Mouse (Mus musculus): ENCODE results near the gene Gpkow. TPM values are rescaled to one million over a fixed set of nuclear protein-coding genes. Genes with fewer than 3 reads are reported as not detected.

Gpkow gene
- polyA plus RNA-seq, 1 experiment: 0.19 TPM

- H3K36me3 ChIP-seq (ENCODE audit: control insufficient read depth): no peaks in the 10 kb centered on the region; the same call in 1 of the 2 replicates
- no peak overlapping the region for H3K4me3 ChIP-seq (replicated peaks)
- H3K4me1 ChIP-seq (ENCODE audit: control insufficient read depth): peaks cover 11% of the 10 kb centered on the region
- peaks cover 8% of the 10 kb centered on the region for H3K9me3 ChIP-seq (ENCODE audit: control insufficient read depth, low read length)
- TF ChIP-seq TAL1 (IDR thresholded peaks at IDR 0.05; ENCODE audit: low read length) (no peak), GATA1 (IDR thresholded peaks at IDR 0.05; ENCODE audit: low read length) (no peak)
- peaks cover 2% of the 10 kb centered on the region for H3K27me3 ChIP-seq (ENCODE audit: control insufficient read depth)
Observed at GRCm38 (mm10) chrX:7665739-7666502, 31.0 kb upstream of the Gpkow start.

- no peak for TF ChIP-seq TAL1 (IDR thresholded peaks at IDR 0.05; ENCODE audit: low read length)
- no peak for TF ChIP-seq GATA1 (IDR thresholded peaks at IDR 0.05; ENCODE audit: low read length)
- peaks cover 9% of the 10 kb centered on the region for H3K27me3 ChIP-seq (ENCODE audit: control insufficient read depth)
- H3K36me3 ChIP-seq (ENCODE audit: control insufficient read depth): no peaks in the 10 kb centered on the region; the same call in 1 of the 2 replicates
- peak overlapping the region; percentile 63 for H3K4me3 ChIP-seq (replicated peaks)
- peaks cover 30% of the 10 kb centered on the region for H3K4me1 ChIP-seq (ENCODE audit: control insufficient read depth)
- peaks cover 9% of the 10 kb centered on the region for H3K9me3 ChIP-seq (ENCODE audit: control insufficient read depth, low read length)
Observed at GRCm38 (mm10) chrX:7670390-7670881, 26.5 kb upstream of the Gpkow start.

GRCm38 (mm10) chrX:7670921-7671623 lies 25.9 kb upstream of the Gpkow start, which contains the start of gene Plp2:
Plp2 (minus strand) TSS chrX:7671390.
- Histone ChIP-seq H3K4me1 (ENCODE audit: control insufficient read depth) (peaks cover 30% of the 10 kb centered on the region), H3K36me3 (ENCODE audit: control insufficient read depth) (no peaks in the 10 kb centered on the region; the same call in 1 of the 2 replicates), H3K9me3 (ENCODE audit: control insufficient read depth, low read length) (peaks cover 9% of the 10 kb centered on the region), H3K4me3 (replicated peaks) (peak within 1 kb of the TSS; percentile 63), H3K27me3 (ENCODE audit: control insufficient read depth) (peaks cover 9% of the 10 kb centered on the region)
- TF ChIP-seq GATA1 (IDR thresholded peaks at IDR 0.05; ENCODE audit: low read length): no peak
- TF ChIP-seq TAL1 (IDR thresholded peaks at IDR 0.05; ENCODE audit: low read length): no peak

GRCm38 (mm10) chrX:7672739-7673138 lies 24.2 kb upstream of the Gpkow start:
- Histone ChIP-seq H3K4me1 (ENCODE audit: control insufficient read depth) (peaks cover 30% of the 10 kb centered on the region), H3K4me3 (replicated peaks) (no peak overlapping the region), H3K36me3 (ENCODE audit: control insufficient read depth) (no peaks in the 10 kb centered on the region), H3K27me3 (ENCODE audit: control insufficient read depth) (peaks cover 9% of the 10 kb centered on the region), H3K9me3 (ENCODE audit: control insufficient read depth, low read length) (peaks cover 5% of the 10 kb centered on the region)
- TF ChIP-seq GATA1 (IDR thresholded peaks at IDR 0.05; ENCODE audit: low read length) (no peak), TAL1 (IDR thresholded peaks at IDR 0.05; ENCODE audit: low read length) (no peak)

GRCm38 (mm10) chrX:7673578-7674281 lies 23.2 kb upstream of the Gpkow start:
- Histone ChIP-seq H3K4me3 (replicated peaks) (peak overlapping the region; percentile 45), H3K27me3 (ENCODE audit: control insufficient read depth) (peaks cover 9% of the 10 kb centered on the region), H3K9me3 (ENCODE audit: control insufficient read depth, low read length) (peaks cover 5% of the 10 kb centered on the region), H3K4me1 (ENCODE audit: control insufficient read depth) (peaks cover 30% of the 10 kb centered on the region), H3K36me3 (ENCODE audit: control insufficient read depth) (no peaks in the 10 kb centered on the region)
- no peak for TF ChIP-seq GATA1 (IDR thresholded peaks at IDR 0.05; ENCODE audit: low read length)

GRCm38 (mm10) chrX:7674284-7675000 lies 22.5 kb upstream of the Gpkow start:
- Histone ChIP-seq H3K27me3 (ENCODE audit: control insufficient read depth) (peaks cover 9% of the 10 kb centered on the region), H3K36me3 (ENCODE audit: control insufficient read depth) (no peaks in the 10 kb centered on the region), H3K4me1 (ENCODE audit: control insufficient read depth) (peaks cover 32% of the 10 kb centered on the region), H3K4me3 (replicated peaks) (peak overlapping the region; percentile 45), H3K9me3 (ENCODE audit: control insufficient read depth, low read length) (peaks cover 5% of the 10 kb centered on the region)
- no peak for TF ChIP-seq GATA1 (IDR thresholded peaks at IDR 0.05; ENCODE audit: low read length)
- no peak for TF ChIP-seq TAL1 (IDR thresholded peaks at IDR 0.05; ENCODE audit: low read length)

- H3K4me3 ChIP-seq (replicated peaks): peak overlapping the region; percentile 45
- no peaks in the 10 kb centered on the region for H3K36me3 ChIP-seq (ENCODE audit: control insufficient read depth)
- H3K9me3 ChIP-seq (ENCODE audit: control insufficient read depth, low read length): peaks cover 5% of the 10 kb centered on the region
- H3K4me1 ChIP-seq (ENCODE audit: control insufficient read depth): peaks cover 35% of the 10 kb centered on the region
- TF ChIP-seq TAL1 (IDR thresholded peaks at IDR 0.05; ENCODE audit: low read length): no peak
- TF ChIP-seq GATA1 (IDR thresholded peaks at IDR 0.05; ENCODE audit: low read length): no peak
- peaks cover 9% of the 10 kb centered on the region for H3K27me3 ChIP-seq (ENCODE audit: control insufficient read depth)
Observed at GRCm38 (mm10) chrX:7675001-7675380, 21.9 kb upstream of the Gpkow start.

GRCm38 (mm10) chrX:7678986-7679385 lies 17.9 kb upstream of the Gpkow start:
- Histone ChIP-seq H3K27me3 (ENCODE audit: control insufficient read depth) (0 out of 2 replicates have a peak, but pooled peaks cover 6% of the 10 kb centered on the region), H3K4me1 (ENCODE audit: control insufficient read depth) (peaks cover 21% of the 10 kb centered on the region), H3K9me3 (ENCODE audit: control insufficient read depth, low read length) (no peaks in the 10 kb centered on the region; the same call in 1 of the 2 replicates), H3K36me3 (ENCODE audit: control insufficient read depth) (no peaks in the 10 kb centered on the region), H3K4me3 (replicated peaks) (no peak overlapping the region)
- no peak for TF ChIP-seq GATA1 (IDR thresholded peaks at IDR 0.05; ENCODE audit: low read length)
- TF ChIP-seq TAL1 (IDR thresholded peaks at IDR 0.05; ENCODE audit: low read length): no peak

Data from erythroblast, embryonic 14.5 days (primary cell).